Mouse (Mus musculus): Measurements from ENCODE around the gene Ppp1r14c. TPM values are rescaled to one million over a fixed set of nuclear protein-coding genes. Genes with fewer than 3 reads are reported as not detected.

The Ppp1r14c gene
- total RNA-seq, 2 experiments from 2014 or later: 78.5 to 82.6 TPM

GRCm38 (mm10) chr10:3367440-3367839, 1.6 kb downstream of the Ppp1r14c start:
- peak overlapping the region; percentile 93 for H3K27ac ChIP-seq
- TF ChIP-seq CTCF (IDR thresholded peaks at IDR 0.05): no peak
- peak overlapping the region; percentile 85 for H3K4me3 ChIP-seq
- DNase-seq: peak; percentile 21
- intact Hi-C loops (cut with DNase I): loop anchor here (2.0 kb wide), 1 partner anchor 47 kb away; no protein-coding TSS in a partner anchor

GRCm38 (mm10) chr10:3383176-3383575, 17.3 kb downstream of the Ppp1r14c start:
- DNase-seq: no peak
- Histone ChIP-seq H3K4me3 (no peak overlapping the region), H3K27ac (no peak overlapping the region)
- TF ChIP-seq CTCF (IDR thresholded peaks at IDR 0.05): no peak
- intact Hi-C loops (cut with DNase I): no loop called here

DNA sequence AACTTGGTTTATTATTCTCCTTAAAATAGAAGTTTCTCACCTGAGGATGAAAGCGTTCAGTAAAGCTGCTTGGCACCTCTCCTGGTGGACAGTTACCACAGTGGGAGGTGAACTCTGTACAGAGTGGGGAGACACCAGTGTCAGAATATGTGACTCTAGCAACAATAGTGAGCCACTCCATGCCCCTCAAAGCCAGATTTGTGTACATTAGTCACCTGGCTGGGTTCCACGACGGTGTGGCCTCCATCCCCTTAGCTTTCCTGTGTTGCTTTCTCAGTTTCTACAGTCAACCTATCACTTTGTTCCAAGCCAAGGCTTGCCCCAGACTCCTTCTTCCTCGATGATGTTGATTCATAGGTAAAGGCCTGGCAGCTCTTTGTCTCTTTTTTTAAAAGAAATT, 26.4 kb downstream of the Ppp1r14c start:
- Histone ChIP-seq H3K27ac (no peak overlapping the region; the same call in 1 of the 2 replicates), H3K4me3 (no peak overlapping the region)
- DNase-seq: no peak
- no peak for TF ChIP-seq CTCF (IDR thresholded peaks at IDR 0.05)
- intact Hi-C loops (cut with DNase I): no loop called here

DNA sequence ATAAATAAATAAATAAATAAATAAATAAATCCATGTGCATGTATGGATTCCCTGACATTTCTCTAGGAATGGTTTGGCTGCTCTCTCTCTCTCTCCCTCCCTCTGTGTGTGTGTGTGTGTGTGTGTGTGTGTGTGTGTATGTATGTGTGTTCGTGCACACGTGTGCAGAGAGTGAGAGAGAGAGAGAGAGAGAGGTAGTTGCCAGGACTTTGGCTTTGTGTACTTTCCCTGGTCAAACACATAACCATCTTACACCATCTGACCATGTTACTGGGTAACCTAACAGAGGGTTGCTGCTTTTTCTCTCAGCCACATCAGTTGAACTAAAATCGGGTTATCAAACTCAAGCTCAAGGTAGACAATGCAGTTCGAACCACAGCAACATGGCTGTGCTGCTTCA, 27.7 kb downstream of the Ppp1r14c start:
- no peak for DNase-seq
- Histone ChIP-seq H3K4me3 (no peak overlapping the region), H3K27ac (peak overlapping the region; percentile 82)
- TF ChIP-seq CTCF (IDR thresholded peaks at IDR 0.05): no peak
- intact Hi-C loops (cut with DNase I): no loop called here

DNA sequence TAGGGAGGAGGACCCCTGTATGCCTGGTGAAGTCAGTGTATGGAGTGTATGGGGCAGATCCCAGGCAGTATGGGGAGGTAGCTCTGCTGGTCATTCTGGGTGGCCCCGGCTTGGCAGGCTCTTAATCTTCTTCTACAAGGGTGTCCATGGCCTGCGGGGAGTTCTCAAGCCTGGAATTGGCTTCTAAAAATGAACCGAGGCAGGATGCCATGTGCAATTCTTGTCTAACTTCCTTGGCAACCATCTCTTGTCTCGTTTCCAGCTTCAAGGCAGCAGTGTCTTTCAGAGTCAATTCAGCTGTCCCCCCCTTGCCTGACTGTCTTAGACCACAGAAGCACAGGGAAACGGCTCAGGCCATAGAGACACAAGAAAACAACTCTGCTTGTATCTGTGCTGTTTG, 28.3 kb downstream of the Ppp1r14c start:
- peak; percentile 84 for DNase-seq
- TF ChIP-seq CTCF (IDR thresholded peaks at IDR 0.05): no peak
- Histone ChIP-seq H3K4me3 (no peak overlapping the region), H3K27ac (peak overlapping the region; percentile 82)
- intact Hi-C loops (cut with DNase I): loop anchor here (1.0 kb wide), 1 partner anchor 14 kb away; no protein-coding TSS in a partner anchor

DNA sequence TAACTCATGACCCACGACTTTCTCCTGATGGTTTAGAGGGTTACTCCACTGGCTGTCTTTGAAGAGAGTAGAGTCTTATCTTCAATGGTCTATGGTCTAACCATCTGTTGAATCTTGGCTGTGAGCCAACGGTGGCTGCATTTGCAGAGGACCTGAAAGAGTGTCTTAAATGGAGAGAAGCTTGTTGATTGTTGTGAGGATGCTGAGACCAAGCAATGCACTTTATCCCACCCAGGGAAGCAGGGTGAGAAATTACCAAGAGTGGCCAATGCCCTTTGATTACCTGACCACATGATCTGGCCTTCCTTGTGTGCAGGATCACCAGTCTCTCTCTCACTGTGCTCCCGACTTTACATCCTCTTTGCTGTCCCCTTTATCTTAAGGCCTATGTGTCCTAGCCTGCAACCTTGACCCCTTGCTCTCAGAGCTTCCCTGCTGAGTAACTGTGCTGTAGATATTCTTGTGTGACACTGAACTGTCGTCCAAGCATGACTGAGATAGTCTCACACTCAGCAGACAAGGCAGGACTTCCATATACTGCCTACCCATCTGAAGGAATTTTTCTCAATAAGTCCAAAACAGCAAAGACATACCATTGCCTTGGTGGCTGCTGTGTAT, 28.9 kb downstream of the Ppp1r14c start:
- Histone ChIP-seq H3K4me3 (no peak overlapping the region; the same call in 1 of the 2 replicates), H3K27ac (peak overlapping the region; percentile 82)
- intact Hi-C loops (cut with DNase I): loop anchor here (1.0 kb wide), 1 partner anchor 14 kb away; no protein-coding TSS in a partner anchor
- DNase-seq: no peak
- no peak for TF ChIP-seq CTCF (IDR thresholded peaks at IDR 0.05)

- peak overlapping the region; percentile 82 for H3K27ac ChIP-seq
- peak; percentile 57 for DNase-seq
- H3K4me3 ChIP-seq: peak overlapping the region; percentile 35
These were observed 29.6 kb downstream of the Ppp1r14c start for GRCm38 (mm10) chr10:3395341-3395931.

DNA sequence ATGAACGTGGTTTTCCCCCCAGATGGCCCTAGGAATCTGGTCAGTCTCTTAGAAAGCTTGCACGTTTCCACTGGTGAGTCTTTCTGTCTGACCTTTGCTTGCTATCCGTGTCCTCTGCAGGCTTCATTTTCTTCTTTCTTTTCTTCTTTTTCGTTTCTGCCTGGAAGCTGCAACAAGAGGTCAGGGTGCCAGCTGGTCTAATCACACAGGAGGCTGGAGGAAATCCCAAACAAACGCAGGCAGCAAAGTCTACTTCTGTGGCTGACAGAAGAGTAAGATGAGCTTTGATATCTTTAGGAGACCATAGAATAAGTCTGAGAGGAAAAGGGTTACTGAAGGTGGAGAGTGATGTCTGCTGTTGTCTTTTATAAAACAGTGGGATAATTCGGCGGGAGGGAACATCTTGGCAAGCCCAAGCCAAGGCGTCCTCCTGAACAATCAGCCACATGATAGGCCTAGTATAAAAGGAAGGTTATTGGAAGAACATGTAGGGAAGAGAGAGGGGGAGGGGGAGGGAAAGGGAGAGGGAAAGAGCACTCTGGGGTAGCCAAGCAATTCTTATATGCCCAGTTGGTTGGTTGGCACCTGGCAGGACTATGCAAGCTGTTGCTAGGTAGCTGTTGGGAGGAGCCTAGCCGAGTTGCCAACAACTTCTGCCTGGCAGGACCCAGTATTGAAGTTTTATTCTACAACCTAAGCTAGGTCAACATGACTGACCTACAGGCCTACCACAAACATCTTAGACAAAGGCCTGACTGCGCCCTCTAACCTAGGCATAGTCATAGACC, 30.3 kb downstream of the Ppp1r14c start:
- H3K27ac ChIP-seq: peak overlapping the region; percentile 82
- TF ChIP-seq CTCF (IDR thresholded peaks at IDR 0.05): no peak
- intact Hi-C loops (cut with DNase I): no loop called here
- DNase-seq: peak; percentile 43
- peak overlapping the region; percentile 29 for H3K4me3 ChIP-seq

More at GRCm38 (mm10) chr10:3395341-3395931, 29.6 kb downstream of the Ppp1r14c start:
- intact Hi-C loops (cut with DNase I): no loop called here
- TF ChIP-seq CTCF (IDR thresholded peaks at IDR 0.05): no peak

- no peak for DNase-seq
- H3K4me3 ChIP-seq: no peak overlapping the region
- intact Hi-C loops (cut with DNase I): no loop called here
- TF ChIP-seq CTCF (IDR thresholded peaks at IDR 0.05): peak; percentile 15; the same call in 1 of the 2 replicates
- H3K27ac ChIP-seq: peak overlapping the region; percentile 82; the same call in 1 of the 2 replicates
These were observed 31.5 kb downstream of the Ppp1r14c start for GRCm38 (mm10) chr10:3397406-3397805.

DNA sequence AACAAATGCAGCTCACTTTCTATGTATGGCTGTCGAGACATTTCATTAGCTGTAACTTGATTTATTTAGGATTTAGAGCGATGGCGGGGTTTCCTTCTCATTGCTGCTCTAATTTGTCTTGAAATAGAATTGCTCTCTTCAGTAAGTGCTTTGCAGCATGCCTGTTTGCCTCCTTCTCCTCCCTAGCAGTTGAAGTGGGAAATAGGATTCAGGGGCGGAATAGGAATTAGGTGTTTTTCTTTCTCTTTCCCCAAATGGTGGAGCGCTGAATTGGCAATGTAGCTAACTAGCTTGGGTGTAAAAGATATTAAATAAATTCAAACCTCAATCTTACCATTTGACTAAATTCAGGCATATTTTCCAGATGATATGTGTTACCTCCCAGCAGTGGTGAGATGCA, 32.2 kb downstream of the Ppp1r14c start:
- intact Hi-C loops (cut with DNase I): no loop called here
- no peak for DNase-seq
- Histone ChIP-seq H3K27ac (no peak overlapping the region), H3K4me3 (no peak overlapping the region)
- no peak for TF ChIP-seq CTCF (IDR thresholded peaks at IDR 0.05)

- Histone ChIP-seq H3K27ac (peak overlapping the region; percentile 66), H3K4me3 (no peak overlapping the region)
- intact Hi-C loops (cut with DNase I): no loop called here
- TF ChIP-seq CTCF (IDR thresholded peaks at IDR 0.05): no peak
- DNase-seq: no peak
These were observed 36.4 kb downstream of the Ppp1r14c start for GRCm38 (mm10) chr10:3402284-3402683.

DNA sequence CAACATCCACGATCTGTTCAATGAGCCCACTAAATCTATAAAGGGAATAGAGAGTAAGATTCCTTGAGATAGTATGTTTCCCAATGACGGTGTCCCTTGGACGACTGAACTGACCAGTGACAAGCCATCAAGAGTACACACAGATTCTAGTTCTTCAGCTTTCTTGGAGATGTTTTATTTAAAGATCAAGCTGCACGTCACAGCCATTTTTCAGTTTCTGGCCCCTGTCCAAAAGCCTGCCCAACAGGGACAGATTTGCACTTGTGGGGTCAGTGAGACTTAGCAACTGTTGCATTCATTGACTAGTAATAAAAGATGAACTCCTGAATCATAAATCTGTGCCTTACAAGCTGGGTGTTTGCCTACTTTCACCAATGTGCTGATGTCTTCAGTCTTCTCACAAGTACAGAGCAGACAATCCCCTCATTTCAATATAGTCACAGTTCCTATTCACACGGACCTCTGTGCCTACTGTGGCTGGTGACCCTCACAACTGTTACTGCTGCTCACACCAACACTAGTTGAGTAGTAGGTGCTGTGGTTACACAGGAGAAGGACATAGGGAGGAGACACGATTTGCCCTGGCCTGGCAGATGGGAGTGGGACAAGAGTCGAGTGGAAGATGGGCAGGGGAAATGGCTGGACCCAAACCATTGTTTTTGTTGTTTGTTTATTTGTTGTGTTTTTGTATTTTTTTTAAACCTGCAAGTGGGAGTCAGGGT, 37.7 kb downstream of the Ppp1r14c start:
- H3K4me3 ChIP-seq: no peak overlapping the region
- no peak for DNase-seq
- H3K27ac ChIP-seq: peak overlapping the region; percentile 66
- TF ChIP-seq CTCF (IDR thresholded peaks at IDR 0.05): no peak
- intact Hi-C loops (cut with DNase I): no loop called here

Data from gastrocnemius, adult 2 months (tissue).